Mouse (Mus musculus): ENCODE measurements around the gene Uggt1.

DNA sequence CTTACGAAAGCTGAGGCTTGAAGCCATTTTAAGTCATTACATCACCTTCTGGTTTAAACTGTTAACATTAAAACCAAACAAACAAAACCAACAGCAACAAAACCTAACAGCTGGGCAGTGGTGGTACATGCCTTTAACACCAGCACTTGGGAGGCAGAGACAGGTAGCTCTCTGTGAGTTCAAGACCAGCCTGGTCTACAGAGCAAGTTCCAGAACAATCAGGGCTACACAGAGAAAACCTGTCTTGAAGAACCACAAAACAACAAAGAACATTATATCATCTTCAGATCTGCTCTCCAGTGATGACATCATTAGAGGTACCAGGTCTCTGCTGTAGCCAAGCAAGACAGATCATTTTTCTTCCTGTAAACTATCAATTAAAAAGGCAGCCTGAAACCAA lies 15.9 kb upstream of the Uggt1 start:
- TF ChIP-seq POLR2A (IDR thresholded peaks at IDR 0.05; ENCODE audit: insufficient read depth, low read length) (no peak), CTCF (IDR thresholded peaks at IDR 0.05; ENCODE audit: low read depth, low read length) (no peak), EP300 (IDR thresholded peaks at IDR 0.05; ENCODE audit: insufficient read depth, low read depth, low read length) (no peak)
